ENCODE assay signal across 13 mouse cellular contexts in the genomic region with DNA sequence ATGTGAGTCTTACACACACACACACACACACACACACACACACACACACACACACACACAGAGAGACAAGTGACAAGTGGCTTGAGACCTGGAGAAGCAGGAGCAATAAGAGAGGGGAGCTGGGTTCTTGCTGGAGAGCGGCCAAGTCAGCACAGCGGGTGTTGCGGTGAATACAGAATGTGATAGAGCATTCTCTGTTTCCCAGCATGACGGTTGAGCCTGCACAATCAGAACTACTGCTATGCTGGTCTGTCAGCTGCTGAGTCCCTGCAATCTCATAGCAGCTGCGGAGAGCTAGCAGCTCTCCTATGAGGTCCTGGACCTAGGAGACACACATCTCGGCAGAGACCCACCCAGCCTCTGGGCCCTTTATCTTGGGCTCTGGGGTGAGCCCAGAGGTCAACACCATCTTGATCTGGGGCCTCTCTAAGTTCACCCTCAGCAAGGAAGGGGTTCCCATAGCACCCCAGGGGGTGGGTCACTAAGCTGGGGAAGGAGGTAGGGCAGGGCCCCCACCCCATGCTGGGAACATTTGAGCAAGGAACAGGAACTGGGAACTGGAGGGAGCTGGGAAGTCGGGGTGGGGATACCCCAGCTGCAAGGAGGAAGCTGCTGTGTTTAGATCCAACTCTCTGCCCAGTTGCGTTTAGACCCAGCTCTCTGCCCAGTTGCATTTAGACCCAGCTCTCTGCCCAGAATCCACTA. TPM values are rescaled to one million over a fixed set of nuclear protein-coding genes. Genes with fewer than 3 reads are reported as not detected.
A peak's percentile ranks its signal among the peaks of the same experiment; 100 is the strongest.
DNase-seq lines count a peak whose midpoint lies in the region; ATAC-seq and TF ChIP-seq lines count a peak whose summit lies in the region.
"Had no signal": no experiment of that assay in that cellular context is flagged by ENCODE, and none has a peak within 500 bp of the region (broad histone marks: within the 10 kb centered on the region; RNA-seq: fewer than 3 reads in every experiment).

No protein-coding gene starts in this region.

- H3K4me3 ChIP-seq in forebrain, postnatal 0 days (ENCODE audit: low read depth, low read length), result no peak overlapping the region
- no peak overlapping the region for H3K4me3 ChIP-seq in midbrain, embryonic 15.5 days
- no peak overlapping the region for H3K4me3 ChIP-seq in liver, postnatal 0 days (ENCODE audit: low read depth, low read length)
- H3K4me3 ChIP-seq: liver, embryonic 15.5 days had no signal

- H3K9ac ChIP-seq in forebrain, postnatal 0 days, result 0 out of 2 replicates have a peak overlapping the region, but pooled peaks have one; percentile 28
- no peak overlapping the region; the same call in 1 of the 2 replicates for H3K9ac ChIP-seq in midbrain, embryonic 15.5 days
- H3K9ac ChIP-seq in liver, postnatal 0 days (replicated peaks), result no peak overlapping the region
- H3K9ac ChIP-seq: liver, embryonic 15.5 days had no signal

- peak; percentile 80 for ATAC-seq in forebrain, postnatal 0 days
- ATAC-seq in midbrain, embryonic 15.5 days (replicated peaks), result peak; percentile 38; the same call in 1 of the 2 replicates
- no peak for ATAC-seq in liver, postnatal 0 days

- peak; percentile 67 for DNase-seq in layer of hippocampus, adult 11-12 months (ENCODE audit: low spot score)
- no peak for DNase-seq in layer of hippocampus, adult 9-10 months (ENCODE audit: low spot score)
- peak; percentile 65 for DNase-seq in brain, adult 2 months (ENCODE audit: low read depth, low spot score)
- DNase-seq in forebrain, postnatal 0 days, result peak; percentile 81
- no peak for DNase-seq in liver, postnatal 0 days
- no peak for DNase-seq in kidney, adult 8-10 months
- DNase-seq in gastrocnemius, adult 8-10 months (ENCODE audit: low spot score in 2 of 2), result no peak
- DNase-seq: heart, postnatal 36 days had no signal

- TF ChIP-seq EP300 in liver, postnatal 0 days (IDR thresholded peaks at IDR 0.05; ENCODE audit: low read depth), result no peak

- H3K27me3 ChIP-seq in forebrain, postnatal 0 days (ENCODE audit: insufficient read depth, low read length), result no peaks in the 10 kb centered on the region
- no peaks in the 10 kb centered on the region for H3K27me3 ChIP-seq in midbrain, embryonic 15.5 days (replicated peaks)
- H3K27me3 ChIP-seq in liver, postnatal 0 days (ENCODE audit: insufficient read depth, low read length), result no peaks in the 10 kb centered on the region; the same call in 1 of the 2 replicates

- no peak for TF ChIP-seq CTCF in forebrain, postnatal 0 days (IDR thresholded peaks at IDR 0.05; ENCODE audit: low read depth)
- TF ChIP-seq CTCF in liver, postnatal 0 days (IDR thresholded peaks at IDR 0.05; ENCODE audit: low read depth), result no peak

- peaks cover 16% of the 10 kb centered on the region for H3K4me1 ChIP-seq in forebrain, postnatal 0 days (ENCODE audit: insufficient read depth)
- H3K4me1 ChIP-seq in midbrain, embryonic 15.5 days, result peaks cover 27% of the 10 kb centered on the region
- no peaks in the 10 kb centered on the region for H3K4me1 ChIP-seq in liver, postnatal 0 days (ENCODE audit: insufficient read depth)
- H3K4me1 ChIP-seq: liver, embryonic 15.5 days had no signal

- no peaks in the 10 kb centered on the region for H3K36me3 ChIP-seq in forebrain, postnatal 0 days (ENCODE audit: insufficient read depth)
- H3K36me3 ChIP-seq in midbrain, embryonic 15.5 days (replicated peaks), result no peaks in the 10 kb centered on the region
- no peaks in the 10 kb centered on the region for H3K36me3 ChIP-seq in liver, postnatal 0 days (replicated peaks; ENCODE audit: insufficient read depth, low read length)
- H3K36me3 ChIP-seq: G1E; liver, embryonic 15.5 days had no signal

- WGBS in forebrain, postnatal 0 days, result 11% methylated on average over 8 of the region's 8 CpGs
- WGBS in midbrain, embryonic 15.5 days, result 19% methylated on average over 8 of the region's 8 CpGs
- 53% methylated on average over 8 of the region's 8 CpGs for WGBS in liver, postnatal 0 days (ENCODE audit: insufficient replicate concordance)

- peak overlapping the region; percentile 80 for H3K27ac ChIP-seq in forebrain, postnatal 0 days (ENCODE audit: low read depth, low read length)
- H3K27ac ChIP-seq in midbrain, embryonic 15.5 days, result peak overlapping the region; percentile 77
- H3K27ac ChIP-seq in liver, postnatal 0 days (ENCODE audit: low read depth), result no peak overlapping the region
- H3K27ac ChIP-seq: liver, embryonic 15.5 days had no signal

- H3K9me3 ChIP-seq in forebrain, postnatal 0 days (ENCODE audit: low read length), result no peaks in the 10 kb centered on the region
- no peaks in the 10 kb centered on the region for H3K9me3 ChIP-seq in midbrain, embryonic 15.5 days
- no peaks in the 10 kb centered on the region for H3K9me3 ChIP-seq in liver, postnatal 0 days (ENCODE audit: low read length)
- H3K9me3 ChIP-seq: G1E; liver, embryonic 15.5 days had no signal

- H3K4me2 ChIP-seq in forebrain, postnatal 0 days (ENCODE audit: low read depth), result no peak overlapping the region
- H3K4me2 ChIP-seq in midbrain, embryonic 15.5 days, result no peak overlapping the region
- no peak overlapping the region for H3K4me2 ChIP-seq in liver, postnatal 0 days (ENCODE audit: low read depth, low read length)
- H3K4me2 ChIP-seq: liver, embryonic 15.5 days had no signal

RNA-seq across cellular contexts. Expression of a gene that starts 7.9 kb away (rescaled TPM):
- 41.2 and 43.1 TPM in 2 replicates for total RNA-seq in forebrain, postnatal 0 days (2014; rRNA removed)
- polyA plus RNA-seq in forebrain, postnatal 0 days (2015; fragmentation: Nextera tagmentation; extraction: Ambion mirVana), result 134 and 145 TPM in 2 replicates
- polyA plus RNA-seq in midbrain, embryonic 15.5 days (2015; fragmentation: Nextera tagmentation; extraction: Ambion mirVana), result 100 and 106 TPM in 2 replicates
- polyA plus RNA-seq in liver, postnatal 0 days (2015; fragmentation: Nextera tagmentation; extraction: Ambion mirVana), result 24.4 and 25.3 TPM in 2 replicates
- total RNA-seq in gastrocnemius, adult 8-10 months (2022), result 10 to 100 TPM in 3 of 4 experiments, 1 to 10 TPM in 1; 9.0 to 16.1 (median 12.5) TPM

RNA-seq across cellular contexts. Expression of a gene that starts 24.3 kb away (rescaled TPM):
- 0.33 and 0.77 TPM in 2 replicates for total RNA-seq in forebrain, postnatal 0 days (2014; rRNA removed)
- polyA plus RNA-seq in forebrain, postnatal 0 days (2015; fragmentation: Nextera tagmentation; extraction: Ambion mirVana), result 1.8 and 2.8 TPM in 2 replicates
- polyA plus RNA-seq in midbrain, embryonic 15.5 days (2015; fragmentation: Nextera tagmentation; extraction: Ambion mirVana), result 1.7 and 3.0 TPM in 2 replicates
- 2.4 TPM in 1 of 2 replicates, not detected in the other for polyA plus RNA-seq in liver, postnatal 0 days (2015; fragmentation: Nextera tagmentation; extraction: Ambion mirVana)
- total RNA-seq in gastrocnemius, adult 8-10 months (2022), result over 10,000 TPM; 12,380 to 17,080 (median 15,669) TPM
- total RNA-seq: G1E had no signal
- polyA plus RNA-seq: embryonic facial prominence, embryonic 11.5 days; G1E; liver, embryonic 15.5 days; spleen, adult 2 months had no signal

Comparison
In these comparisons a context has a peak if more than half of its experiments do, and no peak if none do; other contexts are left out.
1. DNase-seq: peak in layer of hippocampus, adult 11-12 months (single experiment), brain, adult 2 months (single experiment) and forebrain, postnatal 0 days (single experiment); none in layer of hippocampus, adult 9-10 months (single experiment), liver, postnatal 0 days (single experiment), kidney, adult 8-10 months (0 of 2) and gastrocnemius, adult 8-10 months (0 of 2).